Mouse (Mus musculus): ENCODE results near the gene Hexim1. TPM values are rescaled to one million over a fixed set of nuclear protein-coding genes. Genes with fewer than 3 reads are reported as not detected.

Gene Hexim1
- total RNA-seq (2021): 10 to 100 TPM; 17.4 to 19.0 TPM
- long read RNA-seq, experiment 1, transcript Hexim1-201 (1 exons, 3,495 nt): major isoform, 5 of 5 reads
- long read RNA-seq, experiment 1, partial matches to known transcripts: 0 of 5 reads
- long read RNA-seq, experiment 1, other reads (novel, unspliced or antisense): 0 of 5 reads
- long read RNA-seq, experiment 2, transcript Hexim1-201 (1 exons, 3,495 nt): major isoform, 7 of 7 reads
- long read RNA-seq, experiment 2, partial matches to known transcripts: 0 of 7 reads
- long read RNA-seq, experiment 2, other reads (novel, unspliced or antisense): 0 of 7 reads

GRCm38 (mm10) chr11:103116008-103116818, at the start of gene Hexim1:
Gene Hexim1 (plus strand): TSS chr11:103116231.
- DNase-seq: peak; percentile 100

GRCm38 (mm10) chr11:103067051-103067361, 49.0 kb upstream of the Hexim1 start:
- DNase-seq: no peak

DNA sequence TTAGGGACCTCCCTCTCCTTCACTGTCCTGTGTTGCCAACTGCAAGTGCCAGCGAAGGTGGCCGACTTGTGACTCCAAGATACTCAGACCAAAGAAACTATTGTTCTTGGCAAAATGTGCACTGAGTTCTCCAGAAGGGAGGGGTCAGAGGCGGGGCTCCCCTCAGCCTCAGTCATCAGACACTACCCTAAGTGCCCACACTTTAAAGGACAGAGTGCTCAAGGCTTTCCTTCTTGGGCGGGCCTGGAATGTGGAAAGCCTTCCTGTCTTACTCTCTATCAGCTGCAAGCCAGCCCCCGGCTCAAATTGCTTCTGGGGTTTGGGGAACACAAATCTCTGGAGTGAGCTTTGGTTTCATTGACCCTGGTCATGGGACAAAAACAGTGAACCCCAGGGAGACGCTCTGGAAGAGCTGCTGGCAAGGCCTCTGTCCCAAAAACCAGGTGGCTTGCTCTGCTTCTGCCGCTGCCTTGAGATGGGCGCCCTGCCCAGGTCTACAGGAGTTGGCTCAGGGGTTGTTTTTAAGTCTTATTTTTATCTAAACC, 48.5 kb upstream of the Hexim1 start:
- peak; percentile 88 for DNase-seq

- DNase-seq: no peak
Measured at GRCm38 (mm10) chr11:103068272-103068671, 47.8 kb upstream of the Hexim1 start.

GRCm38 (mm10) chr11:103068884-103069283, 47.1 kb upstream of the Hexim1 start:
- no peak for DNase-seq

DNA sequence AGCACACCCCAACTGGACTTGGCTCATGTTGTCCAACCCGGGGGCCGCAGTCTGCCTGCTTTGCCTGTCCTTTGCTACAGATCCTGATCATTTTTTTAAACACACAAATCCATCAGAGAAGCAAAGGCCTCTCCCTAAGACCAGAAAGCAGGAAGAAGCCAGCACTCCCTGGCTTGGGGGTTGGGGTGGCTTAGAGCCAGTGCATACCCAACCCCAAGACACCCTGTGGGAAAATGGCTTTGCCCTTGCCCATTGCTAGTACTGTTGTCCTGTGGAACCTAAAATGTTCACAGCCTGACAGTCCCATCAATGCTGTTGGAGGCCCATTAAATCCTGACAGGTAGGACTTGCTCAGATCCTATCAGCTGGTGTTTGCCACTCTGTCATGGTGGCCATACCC, 46.3 kb upstream of the Hexim1 start:
- DNase-seq: no peak

GRCm38 (mm10) chr11:103070322-103070880, 45.6 kb upstream of the Hexim1 start:
- DNase-seq: no peak

- DNase-seq: no peak
Measured at GRCm38 (mm10) chr11:103073671-103074070, 42.4 kb upstream of the Hexim1 start.

DNA sequence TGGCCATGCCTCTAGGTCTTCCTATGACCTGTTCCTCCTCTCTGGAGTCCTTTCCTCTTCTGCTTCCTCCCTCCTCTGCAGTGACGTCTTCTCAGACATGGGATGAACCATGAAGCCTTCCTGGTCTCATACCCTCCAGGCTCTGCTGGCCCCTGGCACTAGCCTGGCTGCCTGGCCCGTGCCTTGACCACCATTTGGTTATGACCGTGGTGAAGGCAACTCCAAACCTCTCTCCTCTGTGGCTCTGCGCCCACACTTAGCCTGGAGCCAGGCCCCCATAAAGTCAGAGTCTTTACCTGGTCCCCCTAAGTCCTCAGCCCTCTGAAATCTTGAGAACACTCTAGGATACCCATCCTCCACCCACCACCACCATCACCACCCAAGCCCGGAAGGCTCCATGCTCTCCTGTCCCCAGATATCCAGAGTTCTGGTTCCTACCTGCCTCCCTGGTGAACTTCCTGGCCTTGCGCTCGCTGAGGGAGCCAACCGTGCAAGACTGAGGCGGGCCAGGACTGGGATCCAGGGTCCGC, 41.8 kb upstream of the Hexim1 start:
- no peak for DNase-seq

GRCm38 (mm10) chr11:103074796-103075323, 41.2 kb upstream of the Hexim1 start:
- no peak for DNase-seq

- no peak for DNase-seq
Measured at GRCm38 (mm10) chr11:103076010-103076409, 40.0 kb upstream of the Hexim1 start.

DNA sequence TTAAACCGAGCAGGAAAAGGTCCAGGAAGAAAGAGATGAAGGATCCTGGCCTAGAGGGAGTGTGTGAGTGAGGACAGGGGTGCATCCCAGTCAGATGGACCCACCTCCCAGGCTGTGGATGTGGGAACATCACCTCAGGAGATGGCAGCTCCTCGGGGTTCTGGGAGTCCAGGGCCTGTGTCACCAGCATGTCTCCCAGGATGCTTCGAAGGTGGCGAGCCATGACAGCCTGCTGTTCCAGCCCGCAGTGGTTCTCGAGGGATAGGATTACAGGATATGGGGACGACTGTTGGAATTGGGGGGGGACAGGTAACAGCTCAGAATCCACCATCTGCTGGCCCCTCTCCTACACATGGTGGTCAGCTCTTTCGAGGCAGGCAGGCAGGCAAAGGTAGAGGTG, 39.5 kb upstream of the Hexim1 start:
- no peak for DNase-seq

- DNase-seq: no peak
Measured at GRCm38 (mm10) chr11:103078131-103078530, 37.9 kb upstream of the Hexim1 start.

- no peak for DNase-seq
Measured at GRCm38 (mm10) chr11:103080323-103081091, 35.5 kb upstream of the Hexim1 start.

- no peak for DNase-seq
Measured at GRCm38 (mm10) chr11:103081631-103082030, 34.4 kb upstream of the Hexim1 start.

GRCm38 (mm10) chr11:103093306-103093705, 22.7 kb upstream of the Hexim1 start:
- DNase-seq: no peak

- peak; percentile 60 for DNase-seq
Measured at GRCm38 (mm10) chr11:103093862-103094833, 21.9 kb upstream of the Hexim1 start.

DNA sequence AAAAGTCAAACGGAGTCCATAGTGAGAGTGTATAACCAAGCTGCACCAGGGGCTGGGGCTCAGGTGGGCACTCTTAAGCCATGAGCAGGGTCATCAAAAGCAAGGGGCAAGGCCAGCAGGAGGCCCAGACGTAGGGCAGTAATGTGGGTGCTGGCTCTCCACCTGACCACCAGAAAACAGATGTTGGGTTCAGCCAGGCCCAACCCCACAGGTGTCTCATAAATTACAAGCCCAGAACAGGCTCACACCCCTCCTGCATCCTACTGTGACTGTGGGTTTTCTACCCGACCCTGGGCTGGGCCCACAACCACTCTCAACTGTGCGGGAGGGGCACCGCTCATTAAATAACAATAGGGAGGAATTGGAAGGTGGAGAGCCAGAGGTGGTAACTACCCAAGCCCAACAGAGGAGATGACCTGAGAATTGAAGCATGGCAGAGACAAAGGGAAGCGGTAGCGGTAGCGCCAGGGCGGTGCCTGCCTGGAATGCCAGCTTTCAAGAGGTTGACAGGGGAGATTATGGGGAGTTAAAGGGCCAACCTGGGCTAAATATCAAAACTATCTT, 20.8 kb upstream of the Hexim1 start:
- no peak for DNase-seq

GRCm38 (mm10) chr11:103095801-103096200, 20.2 kb upstream of the Hexim1 start:
- DNase-seq: no peak

Measured in gastrocnemius, postnatal 25 days (tissue).